In the genomic region with DNA sequence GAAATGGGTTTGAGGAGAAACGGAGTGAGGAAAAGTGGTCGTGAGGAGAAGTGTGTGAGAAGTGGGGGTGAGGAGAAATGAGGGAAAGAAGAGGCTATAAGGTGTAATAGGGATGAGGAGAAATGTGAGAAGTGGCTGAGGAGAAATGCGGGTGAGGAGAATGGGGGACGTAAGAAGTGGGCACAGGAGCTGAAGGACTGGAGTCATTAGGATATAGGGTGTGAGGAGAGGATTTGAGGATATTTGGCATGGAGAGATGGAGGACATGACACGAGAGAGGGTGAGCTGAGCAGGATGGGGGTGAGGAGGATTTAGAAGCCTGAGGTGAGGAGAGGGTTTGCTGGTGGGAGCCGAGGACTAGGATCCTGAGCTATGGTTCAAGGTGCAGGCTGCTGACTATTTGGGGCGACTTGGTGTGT, we compare ENCODE assay signal across 9 mouse cellular contexts. TPM values are rescaled to one million over a fixed set of nuclear protein-coding genes. Genes with fewer than 3 reads are reported as not detected.
DNase-seq lines count a peak whose midpoint lies in the region; ATAC-seq and TF ChIP-seq lines count a peak whose summit lies in the region.
"Had no signal": no experiment of that assay in that cellular context is flagged by ENCODE, and none has a peak within 500 bp of the region (broad histone marks: within the 10 kb centered on the region; RNA-seq: fewer than 3 reads in every experiment).

No protein-coding gene starts in this region.

- H3K27ac ChIP-seq in liver, embryonic 11.5 days (ENCODE audit: low read depth, low read length), result no peak overlapping the region
- H3K27ac ChIP-seq in stomach, postnatal 0 days (replicated peaks), result no peak overlapping the region

- WGBS in liver, embryonic 11.5 days, result 38% methylated on average over 7 of the region's 7 CpGs
- 38% methylated on average over 7 of the region's 7 CpGs for WGBS in stomach, postnatal 0 days

- H3K4me3 ChIP-seq in megakaryocyte, embryonic 14.5 days (replicated peaks), result peak overlapping the region; percentile 91
- H3K4me3 ChIP-seq in liver, embryonic 11.5 days (ENCODE audit: low read depth, low read length), result peak overlapping the region; percentile 46
- H3K4me3 ChIP-seq in stomach, postnatal 0 days (ENCODE audit: low read depth, low read length), result peak overlapping the region; percentile 38

- no peak for ATAC-seq in CD4-positive, CD25-positive, alpha-beta regulatory T cell, adult 4 months
- ATAC-seq in megakaryocyte, adult 5-6 weeks (ENCODE audit: poor library complexity, severe bottlenecking), result no peak
- ATAC-seq in liver, embryonic 11.5 days (replicated peaks; ENCODE audit: low FRiP score), result peak; percentile 17; the same call in 1 of the 2 replicates
- ATAC-seq in stomach, postnatal 0 days (ENCODE audit: low FRiP score, low TSS enrichment), result 0 out of 2 replicates have a peak, but pooled peaks have one; percentile 29

- no peaks in the 10 kb centered on the region for H3K9me3 ChIP-seq in megakaryocyte, embryonic 14.5 days
- H3K9me3 ChIP-seq in liver, embryonic 11.5 days (ENCODE audit: control insufficient read depth, low read length), result no peaks in the 10 kb centered on the region
- H3K9me3 ChIP-seq in stomach, postnatal 0 days (ENCODE audit: control insufficient read depth, low read length), result no peaks in the 10 kb centered on the region

- peak; percentile 6 for DNase-seq in CD4-positive, CD25-positive, alpha-beta regulatory T cell, adult 2 months (ENCODE audit: low read depth, low spot score)
- no peak for DNase-seq in liver, embryonic 11.5 days (ENCODE audit: low spot score)
- DNase-seq in stomach, postnatal 0 days (ENCODE audit: low spot score), result no peak
- no peak for DNase-seq in urinary bladder, adult 18-20 months (ENCODE audit: low spot score in 2 of 2)
- DNase-seq in yolk sac, embryonic 10.5 days (ENCODE audit: low spot score), result no peak

- H3K27me3 ChIP-seq in megakaryocyte, embryonic 14.5 days (replicated peaks), result peaks cover 9% of the 10 kb centered on the region
- peaks cover 10% of the 10 kb centered on the region; the same call in 1 of the 2 replicates for H3K27me3 ChIP-seq in liver, embryonic 11.5 days (replicated peaks; ENCODE audit: control insufficient read depth, insufficient read depth, low read length)
- H3K27me3 ChIP-seq in stomach, postnatal 0 days (ENCODE audit: control insufficient read depth, insufficient read depth, low read length), result no peaks in the 10 kb centered on the region

- peaks cover 24% of the 10 kb centered on the region for H3K4me1 ChIP-seq in megakaryocyte, embryonic 14.5 days
- no peaks in the 10 kb centered on the region for H3K4me1 ChIP-seq in liver, embryonic 11.5 days (replicated peaks; ENCODE audit: control insufficient read depth, insufficient read depth, low read length)
- no peaks in the 10 kb centered on the region for H3K4me1 ChIP-seq in stomach, postnatal 0 days (replicated peaks; ENCODE audit: control insufficient read depth, insufficient read depth)

- H3K36me3 ChIP-seq in megakaryocyte, embryonic 14.5 days (replicated peaks; ENCODE audit: low read length), result no peaks in the 10 kb centered on the region
- H3K36me3 ChIP-seq in liver, embryonic 11.5 days (ENCODE audit: control insufficient read depth, insufficient read depth, low read length), result no peaks in the 10 kb centered on the region
- H3K36me3 ChIP-seq in stomach, postnatal 0 days (ENCODE audit: control insufficient read depth, insufficient read depth, low read length), result no peaks in the 10 kb centered on the region

- TF ChIP-seq EP300 in stomach, postnatal 0 days (optimal IDR thresholded peaks at IDR 0.05), result no peak

- peak overlapping the region; percentile 37; the same call in 1 of the 2 replicates for H3K9ac ChIP-seq in liver, embryonic 11.5 days (ENCODE audit: low read depth, low read length)
- no peak overlapping the region; the same call in 1 of the 2 replicates for H3K9ac ChIP-seq in stomach, postnatal 0 days (ENCODE audit: low read length)

- peak overlapping the region; percentile 80 for H3K4me2 ChIP-seq in liver, embryonic 11.5 days
- peak overlapping the region; percentile 67 for H3K4me2 ChIP-seq in stomach, postnatal 0 days (replicated peaks; ENCODE audit: low read depth)

- TF ChIP-seq CTCF in stomach, postnatal 0 days (IDR thresholded peaks at IDR 0.05; ENCODE audit: low read depth), result no peak

RNA-seq across cellular contexts. Expression of gene Mlf1, which starts 0.5 kb away (rescaled TPM):
- polyA plus RNA-seq in CD4-positive, CD25-positive, alpha-beta regulatory T cell, adult 4 months (2017; shearing (Covaris generic)), result 1 to 10 TPM in 1 of 2 experiments, under 1 TPM in 1; 0.79 to 1.5 TPM
- polyA plus RNA-seq in megakaryocyte, embryonic 14.5 days (2012; ENCODE audit: insufficient read depth, low replicate concordance), result 1.2 TPM in 1 of 2 replicates, not detected in the other
- 0.91 and 1.2 TPM in 2 replicates for total RNA-seq in megakaryocyte, adult 5-6 weeks (2015)
- 0.44 TPM in 1 of 2 replicates, not detected in the other for total RNA-seq in megakaryocyte, adult 5-6 weeks (2017)
- 4.8 and 5.6 TPM in 2 replicates for polyA plus RNA-seq in liver, embryonic 11.5 days (2014; fragmentation: Nextera tagmentation; extraction: Ambion mirVana)
- polyA plus RNA-seq in stomach, postnatal 0 days (2015; fragmentation: Nextera tagmentation; extraction: Ambion mirVana), result 5.1 and 5.7 TPM in 2 replicates

RNA-seq across cellular contexts. Expression of gene Gm17402, which starts 0.6 kb away (rescaled TPM):
- not detected for polyA plus RNA-seq in CD4-positive, CD25-positive, alpha-beta regulatory T cell, adult 4 months (2017; shearing (Covaris generic))
- not detected in 2 replicates for polyA plus RNA-seq in megakaryocyte, embryonic 14.5 days (2012; ENCODE audit: insufficient read depth, low replicate concordance)
- not detected in 2 replicates for total RNA-seq in megakaryocyte, adult 5-6 weeks (2015)
- not detected in 2 replicates for total RNA-seq in megakaryocyte, adult 5-6 weeks (2017)
- not detected in 2 replicates for polyA plus RNA-seq in liver, embryonic 11.5 days (2014; fragmentation: Nextera tagmentation; extraction: Ambion mirVana)
- polyA plus RNA-seq in stomach, postnatal 0 days (2015; fragmentation: Nextera tagmentation; extraction: Ambion mirVana), result not detected in 2 replicates
- total RNA-seq: megakaryocyte progenitor cell, adult 5-6 weeks had no signal

RNA-seq across cellular contexts. Expression of gene Gfm1, which starts 55.5 kb away (rescaled TPM):
- polyA plus RNA-seq in CD4-positive, CD25-positive, alpha-beta regulatory T cell, adult 4 months (2017; shearing (Covaris generic)), result 10 to 100 TPM; 35.1 to 35.3 TPM
- 0.86 and 4.0 TPM in 2 replicates for polyA plus RNA-seq in megakaryocyte, embryonic 14.5 days (2012; ENCODE audit: insufficient read depth, low replicate concordance)
- total RNA-seq in megakaryocyte, adult 5-6 weeks (2015), result 22.2 and 23.1 TPM in 2 replicates
- total RNA-seq in megakaryocyte, adult 5-6 weeks (2017), result 28.4 and 34.5 TPM in 2 replicates
- 83.3 and 96.1 TPM in 2 replicates for polyA plus RNA-seq in liver, embryonic 11.5 days (2014; fragmentation: Nextera tagmentation; extraction: Ambion mirVana)
- 27.9 and 28.2 TPM in 2 replicates for polyA plus RNA-seq in stomach, postnatal 0 days (2015; fragmentation: Nextera tagmentation; extraction: Ambion mirVana)

Comparison
In these comparisons a context has a peak if more than half of its experiments do, and no peak if none do; other contexts are left out.
1. ATAC-seq: peak in liver, embryonic 11.5 days (single experiment) and stomach, postnatal 0 days (single experiment); none in CD4-positive, CD25-positive, alpha-beta regulatory T cell, adult 4 months (single experiment) and megakaryocyte, adult 5-6 weeks (single experiment).
2. H3K4me3 ChIP-seq: peak in every context shown above with its lines; median percentile 91 in megakaryocyte, embryonic 14.5 days; 46 in liver, embryonic 11.5 days; 38 in stomach, postnatal 0 days.